Mouse (Mus musculus): ENCODE data around the gene Hbs1l. TPM values are rescaled to one million over a fixed set of nuclear protein-coding genes. Genes with fewer than 3 reads are reported as not detected.

Hbs1l gene
- polyA plus RNA-seq, 1 experiment: not detected

DNA sequence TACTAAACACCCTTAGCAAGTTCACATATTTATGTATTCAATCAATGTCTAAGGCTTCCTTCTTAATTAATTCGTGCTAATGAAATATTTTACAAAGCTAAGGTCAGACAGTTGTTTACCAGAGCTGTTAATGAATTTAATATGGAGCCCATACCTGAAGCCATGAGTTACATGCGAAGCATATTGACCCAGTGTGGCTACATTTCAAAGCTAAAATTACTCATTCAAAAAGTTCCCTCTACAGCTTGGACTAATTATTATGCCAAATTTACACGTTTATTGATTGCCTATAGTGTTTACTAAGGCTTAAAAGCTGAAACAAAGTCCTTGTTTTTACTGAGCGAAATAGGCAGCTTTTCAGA is 401 bp upstream of the Hbs1l start:
- WGBS: 33% methylated on average over 4 of the region's 4 CpGs
- H3K27ac ChIP-seq (ENCODE audit: insufficient read depth, low read depth, low read length): no peak overlapping the region

DNA sequence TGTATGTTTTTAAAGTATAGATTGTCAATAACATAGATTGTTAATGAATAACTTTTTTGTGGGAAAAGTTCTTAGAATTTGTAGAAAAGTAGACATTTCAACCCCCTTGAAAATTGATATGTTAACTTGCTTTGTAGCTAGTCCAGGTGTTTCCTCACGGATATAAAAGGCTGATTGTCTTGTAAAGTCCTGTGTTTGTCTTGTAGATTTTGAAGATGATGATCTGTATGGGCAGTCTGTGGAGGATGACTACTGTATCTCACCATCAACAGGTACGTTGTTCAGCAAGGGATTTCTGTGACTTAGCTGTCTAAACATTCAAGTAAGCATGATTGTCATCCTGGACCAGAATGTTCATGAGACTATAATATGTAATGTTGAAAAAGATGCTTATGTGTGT is 3.2 kb downstream of the Hbs1l start:
- Histone ChIP-seq H3K4me1 (ENCODE audit: control insufficient read depth, insufficient read depth, low read length) (no peaks in the 10 kb centered on the region), H3K4me3 (ENCODE audit: insufficient read depth, low read depth, low read length) (no peak overlapping the region), H3K27ac (ENCODE audit: insufficient read depth, low read depth, low read length) (no peak overlapping the region)
- WGBS: 90% methylated on average over 2 of the region's 2 CpGs
- TF ChIP-seq POLR2A (IDR thresholded peaks at IDR 0.05; ENCODE audit: insufficient read depth, low read depth, low read length) (no peak), CTCF (IDR thresholded peaks at IDR 0.05; ENCODE audit: insufficient read depth, low read depth, low read length) (no peak)

More for the DNA sequence above, 401 bp upstream of the Hbs1l start:
- TF ChIP-seq POLR2A (IDR thresholded peaks at IDR 0.05; ENCODE audit: insufficient read depth, low read depth, low read length) (no peak), CTCF (IDR thresholded peaks at IDR 0.05; ENCODE audit: insufficient read depth, low read depth, low read length) (no peak)
- Histone ChIP-seq H3K4me1 (ENCODE audit: control insufficient read depth, insufficient read depth, low read length) (no peaks in the 10 kb centered on the region), H3K4me3 (ENCODE audit: insufficient read depth, low read depth, low read length) (peak overlapping the region; percentile 94)

DNA sequence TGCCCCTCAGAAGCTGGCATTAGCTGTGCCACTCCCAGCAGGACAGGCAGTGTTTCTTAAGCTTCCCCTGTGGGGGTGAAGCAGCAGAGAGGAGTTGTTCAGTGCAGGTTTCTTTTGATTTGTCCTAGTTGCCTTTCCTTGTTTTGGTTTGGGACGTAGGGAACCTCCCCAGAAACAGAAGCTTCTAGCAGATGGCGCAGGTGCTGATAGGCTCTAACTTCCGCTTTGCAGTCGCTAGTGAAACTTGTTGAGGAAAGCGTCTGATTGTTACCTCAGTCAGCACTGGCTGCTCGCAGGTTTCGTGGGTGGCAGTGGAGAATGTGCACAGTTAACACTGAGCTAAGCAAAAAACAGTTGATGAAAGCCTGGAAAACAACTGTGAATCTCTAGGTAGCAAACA is 6.0 kb downstream of the Hbs1l start:
- Histone ChIP-seq H3K4me3 (ENCODE audit: insufficient read depth, low read depth, low read length) (no peak overlapping the region), H3K4me1 (ENCODE audit: control insufficient read depth, insufficient read depth, low read length) (0 out of 2 replicates have a peak, but pooled peaks cover 2% of the 10 kb centered on the region), H3K27ac (ENCODE audit: insufficient read depth, low read depth, low read length) (no peak overlapping the region)
- no peak for TF ChIP-seq CTCF (IDR thresholded peaks at IDR 0.05; ENCODE audit: insufficient read depth, low read depth, low read length)
- TF ChIP-seq POLR2A (IDR thresholded peaks at IDR 0.05; ENCODE audit: insufficient read depth, low read depth, low read length): no peak
- 71% methylated on average over 7 of the region's 7 CpGs for WGBS

GRCm38 (mm10) chr10:21304672-21305632 is 9.2 kb downstream of the Hbs1l start:
- Histone ChIP-seq H3K4me3 (ENCODE audit: insufficient read depth, low read depth, low read length) (no peak overlapping the region), H3K27ac (ENCODE audit: insufficient read depth, low read depth, low read length) (no peak overlapping the region), H3K4me1 (ENCODE audit: control insufficient read depth, insufficient read depth, low read length) (0 out of 2 replicates have a peak, but pooled peaks cover 2% of the 10 kb centered on the region)
- no peak for TF ChIP-seq POLR2A (IDR thresholded peaks at IDR 0.05; ENCODE audit: insufficient read depth, low read depth, low read length)
- TF ChIP-seq CTCF (IDR thresholded peaks at IDR 0.05; ENCODE audit: insufficient read depth, low read depth, low read length): no peak
- 80% methylated on average over 11 of the region's 11 CpGs for WGBS

- TF ChIP-seq CTCF (IDR thresholded peaks at IDR 0.05; ENCODE audit: insufficient read depth, low read depth, low read length) (no peak), POLR2A (IDR thresholded peaks at IDR 0.05; ENCODE audit: insufficient read depth, low read depth, low read length) (no peak)
- no peak overlapping the region for H3K4me3 ChIP-seq (ENCODE audit: insufficient read depth, low read depth, low read length)
- 63% methylated on average over 4 of the region's 4 CpGs for WGBS
- H3K4me1 ChIP-seq (ENCODE audit: control insufficient read depth, insufficient read depth, low read length): no peaks in the 10 kb centered on the region; the same call in 1 of the 2 replicates
- no peak overlapping the region for H3K27ac ChIP-seq (ENCODE audit: insufficient read depth, low read depth, low read length)
Measured at GRCm38 (mm10) chr10:21313732-21314131, 18.0 kb downstream of the Hbs1l start.

DNA sequence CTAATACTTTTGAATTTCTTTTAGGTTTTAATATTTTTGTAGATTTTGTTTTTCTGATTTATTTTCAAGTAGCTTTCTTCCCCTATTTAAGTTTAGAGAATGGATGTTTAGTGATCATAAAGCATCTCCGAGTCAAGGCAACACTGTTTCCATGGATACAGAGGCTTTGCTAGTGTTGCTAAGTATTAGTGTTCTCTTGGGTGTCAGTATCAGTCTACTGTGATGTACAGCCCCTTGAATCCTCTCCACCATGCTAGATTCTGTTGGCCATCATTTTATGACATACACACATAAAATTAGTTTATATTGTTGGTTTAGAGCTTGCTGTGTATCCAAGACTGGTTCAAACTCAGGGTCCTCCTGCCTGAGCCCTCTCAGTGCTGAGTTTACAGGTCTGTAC is 20.3 kb downstream of the Hbs1l start:
- WGBS: 74% methylated on average over 1 of the region's 1 CpGs
- no peak overlapping the region for H3K27ac ChIP-seq (ENCODE audit: insufficient read depth, low read depth, low read length)
- TF ChIP-seq CTCF (IDR thresholded peaks at IDR 0.05; ENCODE audit: insufficient read depth, low read depth, low read length) (no peak), POLR2A (IDR thresholded peaks at IDR 0.05; ENCODE audit: insufficient read depth, low read depth, low read length) (no peak)
- no peaks in the 10 kb centered on the region; the same call in 1 of the 2 replicates for H3K4me1 ChIP-seq (ENCODE audit: control insufficient read depth, insufficient read depth, low read length)
- H3K4me3 ChIP-seq (ENCODE audit: insufficient read depth, low read depth, low read length): no peak overlapping the region

GRCm38 (mm10) chr10:21318250-21318649 is 22.5 kb downstream of the Hbs1l start:
- WGBS: 89% methylated on average over 4 of the region's 4 CpGs
- Histone ChIP-seq H3K4me3 (ENCODE audit: insufficient read depth, low read depth, low read length) (no peak overlapping the region), H3K4me1 (ENCODE audit: control insufficient read depth, insufficient read depth, low read length) (no peaks in the 10 kb centered on the region; the same call in 1 of the 2 replicates), H3K27ac (ENCODE audit: insufficient read depth, low read depth, low read length) (no peak overlapping the region)
- no peak for TF ChIP-seq POLR2A (IDR thresholded peaks at IDR 0.05; ENCODE audit: insufficient read depth, low read depth, low read length)
- TF ChIP-seq CTCF (IDR thresholded peaks at IDR 0.05; ENCODE audit: insufficient read depth, low read depth, low read length): no peak

DNA sequence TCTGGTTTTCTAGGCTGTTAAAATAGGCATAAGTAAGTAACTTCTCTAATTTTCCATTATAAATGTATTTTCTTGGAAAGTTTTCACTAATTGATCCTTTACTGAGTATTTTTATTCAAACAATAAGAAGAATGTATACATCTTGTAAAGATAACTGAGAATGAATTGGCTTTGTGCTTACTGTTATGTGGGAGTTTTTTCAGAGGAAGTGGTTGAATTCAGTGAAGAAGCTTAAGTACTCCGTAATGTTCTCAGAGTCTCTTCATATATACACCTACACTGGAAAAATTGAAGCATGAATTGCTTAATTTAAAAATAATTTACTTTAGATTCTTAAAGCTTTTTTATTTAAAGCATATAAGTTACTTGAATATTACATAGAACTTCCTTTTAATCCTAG is 23.2 kb downstream of the Hbs1l start:
- no peak overlapping the region for H3K27ac ChIP-seq (ENCODE audit: insufficient read depth, low read depth, low read length)
- no peak overlapping the region for H3K4me3 ChIP-seq (ENCODE audit: insufficient read depth, low read depth, low read length)
- WGBS: 73% methylated on average over 1 of the region's 1 CpGs
- no peak for TF ChIP-seq CTCF (IDR thresholded peaks at IDR 0.05; ENCODE audit: insufficient read depth, low read depth, low read length)
- no peak for TF ChIP-seq POLR2A (IDR thresholded peaks at IDR 0.05; ENCODE audit: insufficient read depth, low read depth, low read length)
- H3K4me1 ChIP-seq (ENCODE audit: control insufficient read depth, insufficient read depth, low read length): no peaks in the 10 kb centered on the region; the same call in 1 of the 2 replicates

GRCm38 (mm10) chr10:21320601-21321000 is 24.8 kb downstream of the Hbs1l start:
- Histone ChIP-seq H3K4me1 (ENCODE audit: control insufficient read depth, insufficient read depth, low read length) (no peaks in the 10 kb centered on the region; the same call in 1 of the 2 replicates), H3K4me3 (ENCODE audit: insufficient read depth, low read depth, low read length) (no peak overlapping the region), H3K27ac (ENCODE audit: insufficient read depth, low read depth, low read length) (no peak overlapping the region)
- 81% methylated on average over 6 of the region's 6 CpGs for WGBS
- TF ChIP-seq POLR2A (IDR thresholded peaks at IDR 0.05; ENCODE audit: insufficient read depth, low read depth, low read length): no peak
- no peak for TF ChIP-seq CTCF (IDR thresholded peaks at IDR 0.05; ENCODE audit: insufficient read depth, low read depth, low read length)
